Comparison of ENCODE assay signal across 8 mouse cellular contexts in genomic region chr2:84838593-84838949, GRCm38 (mm10). TPM values are rescaled to one million over a fixed set of nuclear protein-coding genes. Genes with fewer than 3 reads are reported as not detected.
A peak's percentile ranks its signal among the peaks of the same experiment; 100 is the strongest.
DNase-seq lines count a peak whose midpoint lies in the region; ATAC-seq and TF ChIP-seq lines count a peak whose summit lies in the region.

Slc43a1 (plus strand) TSS chr2:84838850.

- no peak for TF ChIP-seq CTCF in MEL (IDR thresholded peaks at IDR 0.05 in 2 of 3, conservative IDR thresholded peaks at IDR 0.05 in 1 of 3; ENCODE audit: control insufficient read depth in 1 of 3, insufficient read depth in 1 of 3, low read depth in 2 of 3, low read length in 3 of 3, poor library complexity in 1 of 3, severe bottlenecking in 1 of 3)

- H3K27ac ChIP-seq in heart, embryonic 16.5 days (ENCODE audit: low read length), result peak within 1 kb of the TSS; percentile 88
- peak within 1 kb of the TSS; percentile 91 for H3K27ac ChIP-seq in MEL (ENCODE audit: control insufficient read depth, low read depth, low read length)

- no peak for TF ChIP-seq EP300 in MEL (IDR thresholded peaks at IDR 0.05; ENCODE audit: low read depth in 1 of 2, low read length in 2 of 2)

- WGBS in heart, embryonic 16.5 days, result 34% methylated on average over 10 of the region's 10 CpGs

- no peak for ATAC-seq in heart, embryonic 16.5 days (replicated peaks; ENCODE audit: extremely low read depth, insufficient read depth, low FRiP score)
- ATAC-seq in megakaryocyte progenitor cell, adult 5-6 weeks (replicated peaks; ENCODE audit: poor library complexity), result no peak

- peak within 1 kb of the TSS; percentile 85 for H3K9ac ChIP-seq in heart, embryonic 16.5 days (ENCODE audit: low read length)
- peak within 1 kb of the TSS; percentile 88 for H3K9ac ChIP-seq in MEL (ENCODE audit: control insufficient read depth, low read depth, low read length, poor library complexity, severe bottlenecking)

- peaks cover 5% of the 10 kb centered on the region; the same call in 1 of the 2 replicates for H3K27me3 ChIP-seq in heart, embryonic 16.5 days (ENCODE audit: control insufficient read depth, insufficient read depth, low read length)
- H3K27me3 ChIP-seq in MEL (ENCODE audit: control insufficient read depth in 1 of 2, insufficient read depth in 2 of 2, low read length in 2 of 2), result no peaks in the 10 kb centered on the region

- no peak for TF ChIP-seq POLR2A in MEL (IDR thresholded peaks at IDR 0.05; ENCODE audit: control insufficient read depth in 1 of 2, insufficient read depth in 1 of 2, low read depth in 1 of 2, low read length in 2 of 2, poor library complexity in 1 of 2)

- no peak for DNase-seq in heart, postnatal 36 days
- no peak for DNase-seq in MEL (ENCODE audit: low read depth, low spot score)
- no peak for DNase-seq in gonadal fat pad, adult 2 months (ENCODE audit: low read depth)
- no peak for DNase-seq in layer of hippocampus, postnatal 14 days (ENCODE audit: low spot score in 2 of 2)
- no peak for DNase-seq in spleen, postnatal 4 days (ENCODE audit: low spot score in 2 of 2)
- DNase-seq in kidney, adult 11 months, result no peak

- peaks cover 24% of the 10 kb centered on the region for H3K4me1 ChIP-seq in heart, embryonic 16.5 days (ENCODE audit: control insufficient read depth, insufficient read depth, low read length)
- peaks cover 10 to 13% of the 10 kb centered on the region in 2 experiments for H3K4me1 ChIP-seq in MEL (ENCODE audit: control insufficient read depth in 1 of 2, insufficient read depth in 2 of 2, low read length in 2 of 2)

- H3K4me2 ChIP-seq in heart, embryonic 16.5 days (ENCODE audit: low read depth, low read length), result peak within 1 kb of the TSS; percentile 99

- peak within 1 kb of the TSS; percentile 78 for H3K4me3 ChIP-seq in heart, embryonic 16.5 days (ENCODE audit: low read length)
- H3K4me3 ChIP-seq in MEL (ENCODE audit: control insufficient read depth in 1 of 2, insufficient read depth in 1 of 2, low read depth in 2 of 2, low read length in 2 of 2), result peak within 1 kb of the TSS; percentile 78 to 96

- peaks cover 37% of the 10 kb centered on the region for H3K79me2 ChIP-seq in MEL (ENCODE audit: control insufficient read depth, insufficient read depth, low read length, poor library complexity)

- no peaks in the 10 kb centered on the region for H3K9me3 ChIP-seq in heart, embryonic 16.5 days (replicated peaks; ENCODE audit: control insufficient read depth, low read length)
- no peaks in the 10 kb centered on the region for H3K9me3 ChIP-seq in MEL (replicated peaks; ENCODE audit: insufficient read depth, low read length)

- no peak for TF ChIP-seq RAD21 in MEL (IDR thresholded peaks at IDR 0.05; ENCODE audit: low read depth, low read length)

- intact Hi-C loops in heart, postnatal 36 days (cut with DNase I), result no loop called here

- no peaks in the 10 kb centered on the region for H3K36me3 ChIP-seq in heart, embryonic 16.5 days (ENCODE audit: control insufficient read depth, insufficient read depth)
- peaks cover 0 to 17% of the 10 kb centered on the region in 2 experiments; a peak in 2 of 4 replicates for H3K36me3 ChIP-seq in MEL (ENCODE audit: control insufficient read depth in 1 of 2, insufficient read depth in 2 of 2, low read length in 2 of 2)

TF ChIP-seq in MEL, 35 proteins besides CTCF, POLR2A, EP300 and RAD21:
- TF ChIP-seq JUND (IDR thresholded peaks at IDR 0.05; ENCODE audit: low read depth, low read length) (no peak), MYC (IDR thresholded peaks at IDR 0.05; ENCODE audit: low read depth, low read length) (no peak), GATA1 (IDR thresholded peaks at IDR 0.05; ENCODE audit: low read depth, low read length) (no peak), MAFK (IDR thresholded peaks at IDR 0.05; ENCODE audit: borderline replicate concordance, low read depth, low read length) (no peak), SIN3A (IDR thresholded peaks at IDR 0.05; ENCODE audit: low read length) (no peak), UBTF (IDR thresholded peaks at IDR 0.05; ENCODE audit: borderline replicate concordance, insufficient read depth, low read depth, low read length) (no peak), ZKSCAN1 (IDR thresholded peaks at IDR 0.05; ENCODE audit: low read depth, low read length) (no peak), ZNF384 (IDR thresholded peaks at IDR 0.05; ENCODE audit: low read depth, low read length) (no peak), NRF1 (IDR thresholded peaks at IDR 0.05; ENCODE audit: insufficient read depth, low read depth, low read length, poor library complexity, severe bottlenecking) (no peak), CHD1 (IDR thresholded peaks at IDR 0.05; ENCODE audit: low read depth, low read length) (no peak), SMC3 (IDR thresholded peaks at IDR 0.05; ENCODE audit: low read depth, low read length) (no peak), MXI1 (IDR thresholded peaks at IDR 0.05; ENCODE audit: low read depth, low read length) (no peak), USF2 (IDR thresholded peaks at IDR 0.05; ENCODE audit: borderline replicate concordance in 1 of 2, insufficient read depth in 1 of 2, low read depth in 1 of 2, low read length in 2 of 2) (no peak), TAL1 (IDR thresholded peaks at IDR 0.05; ENCODE audit: low read length) (no peak), POLR2AphosphoS2 (IDR thresholded peaks at IDR 0.05; ENCODE audit: low read length) (no peak), MYB (IDR thresholded peaks at IDR 0.05; ENCODE audit: low read depth, low read length) (no peak), MEF2A (IDR thresholded peaks at IDR 0.05; ENCODE audit: extremely low read depth, insufficient replicate concordance, low read depth, low read length, poor library complexity, severe bottlenecking) (no peak), USF1 (IDR thresholded peaks at IDR 0.05; ENCODE audit: low read depth, low read length) (no peak), KAT2A (conservative IDR thresholded peaks at IDR 0.05; ENCODE audit: low read depth, low read length) (no peak)

RNA-seq across cellular contexts. Expression of gene Slc43a1, which starts in this region (rescaled TPM):
- polyA plus RNA-seq in heart, embryonic 16.5 days (2015; fragmentation: Nextera tagmentation; extraction: Ambion mirVana), result 8.0 and 8.7 TPM in 2 replicates
- total RNA-seq in heart, postnatal 36 days (2021), result 1 to 10 TPM; 2.1 to 2.5 TPM
- total RNA-seq in MEL (2012; rRNA removed), result 93.3 and 131 TPM in 2 replicates
- polyA plus RNA-seq in MEL (2012; ENCODE audit: insufficient read depth in 1 of 2, insufficient read length in 2 of 2, low read depth in 1 of 2, low replicate concordance in 2 of 2, missing spikeins in 1 of 2), result 100 to 1,000 TPM in 1 of 2 experiments, 10 to 100 TPM in 1; 69.8 to 108 TPM
- 16.9 and 21.9 TPM in 2 replicates for polyA plus RNA-seq in gonadal fat pad, adult 2 months (2012; rRNA removed)
- total RNA-seq in megakaryocyte progenitor cell, adult 5-6 weeks (2015), result 25.7 and 33.4 TPM in 2 replicates
- total RNA-seq in megakaryocyte progenitor cell, adult 5-6 weeks (2017), result 14.2 and 15.0 TPM in 2 replicates
- under 1 TPM; 0.33 to 0.37 TPM for total RNA-seq in layer of hippocampus, postnatal 14 days (2021)

Comparison
In these comparisons a context has a peak if more than half of its experiments do, and no peak if none do; other contexts are left out.
1. RNA of gene Slc43a1 (total RNA-seq): 93.3 to 131 TPM in MEL and 14.2 to 33.4 TPM in megakaryocyte progenitor cell, adult 5-6 weeks; 2.1 to 2.5 TPM in heart, postnatal 36 days and 0.33 to 0.37 TPM in layer of hippocampus, postnatal 14 days; every median in the first group is over 4 times any median in the second.